Mouse (Mus musculus) heart, embryonic 13.5 days (tissue): Measurements from ENCODE around the gene Mapk12. TPM values are rescaled to one million over a fixed set of nuclear protein-coding genes. Genes with fewer than 3 reads are reported as not detected.

Experiments
- ATAC-seq: fragments of 200-750 bp; cut with Nextera tagmentation; 2 replicates; pipeline ENCODE4 v1.8.0; 2017; ENCODE audit warnings: moderate TSS enrichment; ENCODE audit not compliant: insufficient number of reproducible peaks, low FRiP score, low TSS enrichment; ENCODE audit errors: extremely low read depth
- H3K27ac ChIP-seq: fragments of 300-500 bp; sonication (generic); replicated peaks from 2 replicates; pipeline ENCODE4 v1.5.1; 2015; ENCODE audit warnings: moderate library complexity, mild to moderate bottlenecking, inconsistent platforms
- H3K27me3 ChIP-seq: fragments of 300-500 bp; sonication (generic); replicated peaks from 2 replicates; pipeline ENCODE4 v1.6.1; 2015; ENCODE audit warnings: mild to moderate bottlenecking, inconsistent platforms
- H3K36me3 ChIP-seq: fragments of 300-500 bp; sonication (generic); 2 replicates; pipeline ENCODE4 v1.6.1; 2015; ENCODE audit warnings: mild to moderate bottlenecking, inconsistent platforms
- H3K4me1 ChIP-seq: fragments of 300-500 bp; sonication (generic); 2 replicates; pipeline ENCODE4 v1.6.1; 2015; ENCODE audit warnings: inconsistent platforms
- H3K4me2 ChIP-seq: fragments of 300-500 bp; sonication (generic); 2 replicates; pipeline ENCODE4 v1.6.1; 2015; ENCODE audit warnings: inconsistent platforms, mild to moderate bottlenecking, moderate library complexity
- H3K4me3 ChIP-seq: fragments of 300-500 bp; sonication (generic); 2 replicates; pipeline ENCODE4 v1.5.1; 2015; ENCODE audit warnings: moderate library complexity, mild to moderate bottlenecking, inconsistent platforms
- H3K9ac ChIP-seq: fragments of 300-500 bp; sonication (generic); 2 replicates; pipeline ENCODE4 v1.6.1; 2015; ENCODE audit warnings: inconsistent platforms, mild to moderate bottlenecking, moderate library complexity
- H3K9me3 ChIP-seq: fragments of 300-500 bp; sonication (generic); 2 replicates; pipeline ENCODE4 v1.6.1; 2016; ENCODE audit warnings: inconsistent platforms
- WGBS: fragments of 180-500 bp; shearing (Covaris S2); methylation state at CpG from one replicate; pipeline ENCODE4 v1.1.7; 2015; ENCODE audit warnings: mixed read lengths; 5-methylcytosine and 5-hydroxymethylcytosine counted together
- microRNA-seq: library from miRNA; unstranded; fragments of <30 nt; microRNA quantifications from one replicate; pipeline ENCODE4, GENCODE M21; 2016
- polyA plus RNA-seq: library from polyadenylated mRNA; unstranded; fragments of >200 nt; fragmentation: Nextera tagmentation; extraction: Ambion mirVana; gene quantifications from 2 replicates; pipeline ENCODE4 v1.2.1, GENCODE M21; 2015

The Mapk12 gene
- polyA plus RNA-seq, 1 experiment from 2014 or later = 19.0 TPM

DNA sequence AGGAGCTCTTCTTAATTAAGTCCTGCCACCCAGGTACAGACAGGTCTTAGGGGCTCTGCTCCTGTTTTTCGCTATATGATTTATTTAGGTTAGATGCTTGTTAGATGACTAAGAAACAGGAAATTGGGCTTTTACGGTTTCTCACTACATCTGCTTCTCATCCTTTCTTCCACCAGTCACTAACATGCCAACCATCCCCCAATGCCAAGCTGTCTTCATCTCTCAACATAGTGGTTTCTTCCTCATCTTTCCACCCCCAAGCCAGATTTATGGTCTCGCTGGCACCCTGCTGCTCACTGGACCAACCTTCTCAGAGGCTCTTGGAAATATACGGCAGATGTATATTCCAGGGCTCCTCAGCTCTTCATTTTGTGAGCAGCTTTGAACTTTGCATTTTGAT is 49.8 kb downstream of the Mapk12 start:
- no peak for ATAC-seq
- H3K4me1 ChIP-seq = peaks cover 18% of the 10 kb centered on the region
- no peaks in the 10 kb centered on the region for H3K9me3 ChIP-seq
- no peak overlapping the region for H3K27ac ChIP-seq
- 85% methylated on average over 4 of the region's 4 CpGs for WGBS
- peaks cover 49% of the 10 kb centered on the region for H3K36me3 ChIP-seq
- no peaks in the 10 kb centered on the region for H3K27me3 ChIP-seq
- H3K4me3 ChIP-seq = peak overlapping the region; percentile 4; the same call in 1 of the 2 replicates
- H3K4me2 ChIP-seq = 0 out of 2 replicates have a peak overlapping the region, but pooled peaks have one; percentile 93
- H3K9ac ChIP-seq = peak overlapping the region; percentile 94

GRCm38 (mm10) chr15:89089248-89090051 is 51.1 kb downstream of the Mapk12 start:
- peak; percentile 44 for ATAC-seq
- Histone ChIP-seq H3K27ac (peak overlapping the region; percentile 74), H3K4me1 (peaks cover 18% of the 10 kb centered on the region), H3K4me2 (peak overlapping the region; percentile 93), H3K27me3 (no peaks in the 10 kb centered on the region), H3K36me3 (peaks cover 49% of the 10 kb centered on the region), H3K4me3 (peak overlapping the region; percentile 83), H3K9me3 (no peaks in the 10 kb centered on the region), H3K9ac (peak overlapping the region; percentile 94)
- 2% methylated on average over 61 of the region's 68 CpGs for WGBS

DNA sequence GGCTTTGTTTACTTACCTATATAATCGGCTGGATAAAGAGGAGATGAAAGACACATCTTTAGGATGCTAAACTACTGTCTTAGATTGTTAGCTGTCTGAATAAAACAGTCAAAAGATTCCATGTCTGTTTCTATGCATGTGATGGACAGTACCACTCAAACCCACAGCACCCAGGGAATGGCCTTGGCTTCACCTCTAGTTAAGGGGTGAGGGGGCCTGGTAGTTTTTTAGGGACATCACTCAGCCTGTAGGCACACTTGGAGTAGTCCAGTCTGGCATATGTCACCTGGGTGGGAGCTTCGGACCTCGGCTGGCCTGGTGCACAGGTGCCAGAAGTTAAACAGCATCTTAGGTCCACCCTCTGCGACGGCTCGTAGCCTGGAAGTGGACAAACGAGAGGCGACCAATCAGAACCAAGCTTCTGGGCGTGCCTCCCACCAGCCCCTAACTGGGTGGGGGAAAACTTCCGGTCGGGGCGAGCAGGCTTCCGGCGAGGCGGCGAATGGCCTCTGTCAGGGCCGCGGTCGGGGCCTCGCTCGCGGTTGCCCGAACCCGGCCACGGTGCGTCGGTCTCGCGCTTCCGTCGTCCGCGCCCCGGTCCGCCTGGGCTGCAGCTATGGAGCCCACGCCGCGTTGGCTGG is 51.8 kb downstream of the Mapk12 start, which contains the start of gene Selenoo:
TSS of gene Selenoo (plus strand) at position 478 of the 641 bp plus-strand sequence.
- H3K4me2 ChIP-seq = peak within 1 kb of the TSS; percentile 93
- peak; percentile 78 for ATAC-seq
- peak within 1 kb of the TSS; percentile 94 for H3K9ac ChIP-seq
- peaks cover 18% of the 10 kb centered on the region for H3K4me1 ChIP-seq
- no peaks in the 10 kb centered on the region for H3K9me3 ChIP-seq
- H3K27me3 ChIP-seq = no peaks in the 10 kb centered on the region
- H3K4me3 ChIP-seq = peak within 1 kb of the TSS; percentile 83
- H3K27ac ChIP-seq = peak within 1 kb of the TSS; percentile 74
- peaks cover 49% of the 10 kb centered on the region for H3K36me3 ChIP-seq
- WGBS = 2% methylated on average over 33 of the region's 38 CpGs

GRCm38 (mm10) chr15:89084826-89085225 is 55.7 kb downstream of the Mapk12 start:
- H3K9me3 ChIP-seq = no peaks in the 10 kb centered on the region
- H3K9ac ChIP-seq = no peak overlapping the region
- ATAC-seq = no peak
- 89% methylated on average over 2 of the region's 2 CpGs for WGBS
- no peak overlapping the region for H3K4me2 ChIP-seq
- peaks cover 69% of the 10 kb centered on the region for H3K36me3 ChIP-seq
- no peak overlapping the region for H3K4me3 ChIP-seq
- no peak overlapping the region for H3K27ac ChIP-seq
- H3K27me3 ChIP-seq = no peaks in the 10 kb centered on the region
- H3K4me1 ChIP-seq = peaks cover 11% of the 10 kb centered on the region

- H3K4me2 ChIP-seq = no peak overlapping the region
- no peak overlapping the region for H3K9ac ChIP-seq
- no peaks in the 10 kb centered on the region for H3K9me3 ChIP-seq
- peaks cover 8% of the 10 kb centered on the region for H3K4me1 ChIP-seq
- WGBS = 82% methylated on average over 1 of the region's 1 CpGs
- H3K27ac ChIP-seq = no peak overlapping the region
- H3K27me3 ChIP-seq = no peaks in the 10 kb centered on the region
- no peak overlapping the region for H3K4me3 ChIP-seq
- H3K36me3 ChIP-seq = peaks cover 75% of the 10 kb centered on the region
- ATAC-seq = no peak
These were observed 56.6 kb downstream of the Mapk12 start for GRCm38 (mm10) chr15:89083906-89084305.

Small RNAs within 50 kb of the gene (microRNA-seq; reads per million reads assigned to microRNA genes)
- 1.2 reads per million for gene Mir6958
- gene Mir7118 = 0.61 reads per million

Other genes starting within 250 kb of the Mapk12 start
- not detected in 2 replicates for gene Ttll8, start 186.3 kb downstream of the Mapk12 start, polyA plus RNA-seq
- 0.05 TPM in 1 of 2 replicates, not detected in the other for gene Mlc1, start 161.7 kb downstream of the Mapk12 start, polyA plus RNA-seq
- gene Mov10l1, start 157.8 kb downstream of the Mapk12 start, polyA plus RNA-seq = 62.8 and 67.4 TPM in 2 replicates
- gene Panx2, start 81.0 kb downstream of the Mapk12 start, polyA plus RNA-seq = 1.6 and 2.1 TPM in 2 replicates
- gene Trabd, start 65.6 kb downstream of the Mapk12 start, polyA plus RNA-seq = 52.4 and 52.7 TPM in 2 replicates
- gene Selenoo, start 51.6 kb downstream of the Mapk12 start, polyA plus RNA-seq = 10.8 and 11.6 TPM in 2 replicates
- gene Tubgcp6, start 17.6 kb downstream of the Mapk12 start, polyA plus RNA-seq = 8.9 and 10.7 TPM in 2 replicates
- gene Hdac10, start 12.0 kb downstream of the Mapk12 start, polyA plus RNA-seq = 14.0 and 15.0 TPM in 2 replicates
- gene Mapk11, start 8.9 kb upstream of the Mapk12 start, polyA plus RNA-seq = 3.8 and 4.0 TPM in 2 replicates
- 84.6 and 99.0 TPM in 2 replicates for gene Plxnb2, start 40.1 kb upstream of the Mapk12 start, polyA plus RNA-seq
- gene Dennd6b, start 55.8 kb upstream of the Mapk12 start, polyA plus RNA-seq = 17.4 and 17.9 TPM in 2 replicates
- gene Ppp6r2, start 70.8 kb upstream of the Mapk12 start, polyA plus RNA-seq = 20.5 and 20.8 TPM in 2 replicates
- 34.3 and 38.3 TPM in 2 replicates for gene Sbf1, start 174.6 kb upstream of the Mapk12 start, polyA plus RNA-seq
- 0.66 and 0.85 TPM in 2 replicates for gene Adm2, start 182.0 kb upstream of the Mapk12 start, polyA plus RNA-seq
- 0.34 TPM in 1 of 2 replicates, not detected in the other for gene Miox, start 193.7 kb upstream of the Mapk12 start, polyA plus RNA-seq
- 43.8 and 46.2 TPM in 2 replicates for gene Lmf2, start 215.0 kb upstream of the Mapk12 start, polyA plus RNA-seq
- 94.1 and 109 TPM in 2 replicates for gene Ncaph2, start 215.0 kb upstream of the Mapk12 start, polyA plus RNA-seq
- gene Sco2, start 233.1 kb upstream of the Mapk12 start, polyA plus RNA-seq = 7.1 and 7.2 TPM in 2 replicates
- 0.99 and 1.0 TPM in 2 replicates for gene Tymp, start 236.3 kb upstream of the Mapk12 start, polyA plus RNA-seq
- gene Odf3b, start 238.6 kb upstream of the Mapk12 start, polyA plus RNA-seq = 0.28 and 0.76 TPM in 2 replicates
- gene Klhdc7b, start 244.2 kb upstream of the Mapk12 start, polyA plus RNA-seq = 0.04 TPM in 1 of 2 replicates, not detected in the other